Mouse (Mus musculus): Measurements from ENCODE around the gene Abhd16b. TPM values are rescaled to one million over a fixed set of nuclear protein-coding genes. Genes with fewer than 3 reads are reported as not detected.

Gene Abhd16b
- polyA plus RNA-seq, 1 experiment from 2014 or later: 0.20 TPM

- H3K27ac ChIP-seq (ENCODE audit: low read length): 0 out of 2 replicates have a peak overlapping the region, but pooled peaks have one; percentile 88
Measured at GRCm38 (mm10) chr2:181461536-181462100, 31.4 kb upstream of the Abhd16b start.

GRCm38 (mm10) chr2:181462604-181463003 lies 30.4 kb upstream of the Abhd16b start:
- WGBS: 96% methylated on average over 1 of the region's 1 CpGs
- Histone ChIP-seq H3K36me3 (ENCODE audit: insufficient read depth, low read length) (no peaks in the 10 kb centered on the region), H3K9ac (replicated peaks; ENCODE audit: low read length) (0 out of 2 replicates have a peak overlapping the region, but pooled peaks have one; percentile 15), H3K27ac (ENCODE audit: low read length) (no peak overlapping the region), H3K4me3 (ENCODE audit: low read length) (no peak overlapping the region), H3K4me1 (ENCODE audit: insufficient read depth, low read length) (peaks cover 30% of the 10 kb centered on the region), H3K27me3 (ENCODE audit: insufficient read depth, low read length) (no peaks in the 10 kb centered on the region), H3K4me2 (replicated peaks; ENCODE audit: low read depth, low read length) (peak overlapping the region; percentile 22; the same call in 1 of the 2 replicates), H3K9me3 (ENCODE audit: low read length) (no peaks in the 10 kb centered on the region)
- ATAC-seq (ENCODE audit: low FRiP score, low TSS enrichment): no peak

More at GRCm38 (mm10) chr2:181461536-181462100, 31.4 kb upstream of the Abhd16b start:
- ATAC-seq (ENCODE audit: low FRiP score, low TSS enrichment): no peak
- Histone ChIP-seq H3K27me3 (ENCODE audit: insufficient read depth, low read length) (no peaks in the 10 kb centered on the region; the same call in 1 of the 2 replicates), H3K9me3 (ENCODE audit: low read length) (no peaks in the 10 kb centered on the region), H3K4me3 (ENCODE audit: low read length) (no peak overlapping the region), H3K4me2 (replicated peaks; ENCODE audit: low read depth, low read length) (no peak overlapping the region), H3K4me1 (ENCODE audit: insufficient read depth, low read length) (peaks cover 38% of the 10 kb centered on the region), H3K36me3 (ENCODE audit: insufficient read depth, low read length) (no peaks in the 10 kb centered on the region), H3K9ac (replicated peaks; ENCODE audit: low read length) (no peak overlapping the region)
- 97% methylated on average over 1 of the region's 1 CpGs for WGBS

DNA sequence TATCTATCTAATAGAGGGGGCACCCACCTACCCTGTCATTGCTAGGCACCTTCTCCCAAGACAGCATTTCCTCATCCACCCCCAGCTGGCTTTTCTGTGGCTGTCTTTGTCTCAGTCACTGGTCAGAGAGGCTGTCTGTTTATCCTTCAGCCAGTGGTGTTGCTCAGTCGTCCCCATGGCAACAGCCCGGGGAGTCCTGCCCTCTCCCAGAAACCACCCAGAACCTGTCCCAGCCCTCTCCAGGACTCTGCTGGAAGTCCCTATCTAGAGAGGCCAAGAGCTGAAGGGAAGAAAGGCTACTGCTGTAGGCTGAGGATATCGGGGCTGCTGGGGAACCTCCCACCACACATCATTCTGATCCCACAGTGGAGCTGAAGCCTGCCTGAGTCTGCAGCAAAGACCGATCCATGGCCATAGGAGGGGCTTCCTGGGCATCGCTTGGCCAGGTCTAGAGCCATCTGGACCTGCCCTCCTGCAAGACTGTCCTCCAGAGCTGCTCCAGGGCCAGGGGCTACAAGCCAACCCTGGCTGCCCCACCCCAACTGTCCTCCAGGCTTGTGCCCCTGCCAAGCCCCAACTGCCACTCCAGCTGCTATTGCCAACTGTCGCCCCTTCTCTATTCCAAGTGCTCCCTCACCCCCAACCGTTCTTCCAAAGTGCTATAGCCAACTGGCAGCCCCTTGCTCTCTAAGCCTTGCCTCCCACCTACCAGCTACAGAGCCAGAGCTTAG lies 29.8 kb upstream of the Abhd16b start:
- H3K4me3 ChIP-seq (ENCODE audit: low read length): no peak overlapping the region
- ATAC-seq (ENCODE audit: low FRiP score, low TSS enrichment): peak; percentile 33
- no peaks in the 10 kb centered on the region for H3K9me3 ChIP-seq (ENCODE audit: low read length)
- H3K36me3 ChIP-seq (ENCODE audit: insufficient read depth, low read length): no peaks in the 10 kb centered on the region
- peaks cover 29% of the 10 kb centered on the region for H3K4me1 ChIP-seq (ENCODE audit: insufficient read depth, low read length)
- H3K4me2 ChIP-seq (replicated peaks; ENCODE audit: low read depth, low read length): peak overlapping the region; percentile 22; the same call in 1 of the 2 replicates
- 37% methylated on average over 7 of the region's 7 CpGs for WGBS
- no peak overlapping the region for H3K27ac ChIP-seq (ENCODE audit: low read length)
- no peaks in the 10 kb centered on the region for H3K27me3 ChIP-seq (ENCODE audit: insufficient read depth, low read length)
- H3K9ac ChIP-seq (replicated peaks; ENCODE audit: low read length): 0 out of 2 replicates have a peak overlapping the region, but pooled peaks have one; percentile 15

GRCm38 (mm10) chr2:181465423-181465822 lies 27.6 kb upstream of the Abhd16b start:
- Histone ChIP-seq H3K4me2 (replicated peaks; ENCODE audit: low read depth, low read length) (no peak overlapping the region), H3K9ac (replicated peaks; ENCODE audit: low read length) (no peak overlapping the region), H3K9me3 (ENCODE audit: low read length) (no peaks in the 10 kb centered on the region), H3K27me3 (ENCODE audit: insufficient read depth, low read length) (no peaks in the 10 kb centered on the region), H3K36me3 (ENCODE audit: insufficient read depth, low read length) (no peaks in the 10 kb centered on the region), H3K4me1 (ENCODE audit: insufficient read depth, low read length) (peaks cover 20% of the 10 kb centered on the region), H3K27ac (ENCODE audit: low read length) (no peak overlapping the region), H3K4me3 (ENCODE audit: low read length) (no peak overlapping the region)
- WGBS: 54% methylated on average over 3 of the region's 3 CpGs
- no peak for ATAC-seq (ENCODE audit: low FRiP score, low TSS enrichment)

GRCm38 (mm10) chr2:181470285-181470684 lies 22.7 kb upstream of the Abhd16b start:
- Histone ChIP-seq H3K36me3 (ENCODE audit: insufficient read depth, low read length) (no peaks in the 10 kb centered on the region), H3K4me1 (ENCODE audit: insufficient read depth, low read length) (peaks cover 9% of the 10 kb centered on the region; the same call in 1 of the 2 replicates), H3K9ac (replicated peaks; ENCODE audit: low read length) (no peak overlapping the region), H3K4me2 (replicated peaks; ENCODE audit: low read depth, low read length) (no peak overlapping the region), H3K27me3 (ENCODE audit: insufficient read depth, low read length) (no peaks in the 10 kb centered on the region), H3K27ac (ENCODE audit: low read length) (peak overlapping the region; percentile 63; the same call in 1 of the 2 replicates), H3K4me3 (ENCODE audit: low read length) (no peak overlapping the region), H3K9me3 (ENCODE audit: low read length) (no peaks in the 10 kb centered on the region)
- ATAC-seq (ENCODE audit: low FRiP score, low TSS enrichment): no peak
- 66% methylated on average over 2 of the region's 2 CpGs for whole genome bisulfite sequencing

DNA sequence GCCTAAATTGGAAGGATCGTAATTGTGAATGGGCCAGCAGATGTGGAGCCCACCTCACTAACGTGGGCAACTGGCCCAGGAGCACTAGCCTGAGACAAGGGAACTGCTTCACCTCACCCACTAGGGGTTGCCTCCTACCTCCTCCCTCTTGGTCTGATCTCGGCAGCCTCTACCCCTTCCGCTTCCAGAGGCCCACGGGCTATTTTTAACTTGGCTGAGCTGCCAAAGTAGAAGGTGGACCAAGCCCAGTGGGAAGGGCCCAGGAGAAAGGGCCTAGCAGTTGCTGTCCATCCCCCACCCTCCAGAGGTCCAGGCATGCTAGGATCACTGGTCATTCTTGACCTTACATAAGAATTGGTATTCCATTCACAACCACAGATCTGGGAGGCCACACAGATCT lies 21.8 kb upstream of the Abhd16b start:
- H3K9me3 ChIP-seq (ENCODE audit: low read length): no peaks in the 10 kb centered on the region

DNA sequence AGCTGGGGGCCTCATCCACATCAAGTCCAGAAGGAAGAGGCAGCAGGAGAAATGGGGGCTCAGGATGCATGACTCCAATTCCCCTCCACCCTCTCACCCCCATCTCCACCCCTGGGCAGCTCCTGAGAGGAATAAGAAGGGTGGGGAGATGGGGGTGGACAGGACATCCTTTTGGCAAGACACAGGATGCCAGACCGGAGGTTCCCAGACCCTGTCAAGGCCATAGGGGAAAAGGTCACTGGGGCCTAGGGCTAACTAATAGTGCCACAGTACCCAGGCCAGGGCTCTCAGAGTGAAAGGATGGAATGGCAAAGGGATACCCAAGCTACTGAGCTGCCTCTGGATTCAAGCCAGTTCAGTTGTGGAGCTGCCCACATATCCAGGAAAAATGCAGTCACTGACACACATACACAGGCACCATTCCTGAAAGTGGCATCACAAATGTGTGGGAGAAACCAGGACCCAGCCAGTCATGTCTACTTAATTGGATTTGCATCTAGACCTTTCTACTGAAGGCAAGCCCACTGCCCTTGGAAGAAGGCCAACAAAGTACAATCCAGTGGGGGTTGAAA lies 20.7 kb upstream of the Abhd16b start:
- no peak overlapping the region for H3K9ac ChIP-seq (replicated peaks; ENCODE audit: low read length)
- H3K27ac ChIP-seq (ENCODE audit: low read length): peak overlapping the region; percentile 8; the same call in 1 of the 2 replicates
- no peak for ATAC-seq (ENCODE audit: low FRiP score, low TSS enrichment)
- 53% methylated on average over 1 of the region's 1 CpGs for whole genome bisulfite sequencing
- no peaks in the 10 kb centered on the region for H3K36me3 ChIP-seq (ENCODE audit: insufficient read depth, low read length)
- peaks cover 9% of the 10 kb centered on the region; the same call in 1 of the 2 replicates for H3K4me1 ChIP-seq (ENCODE audit: insufficient read depth, low read length)
- H3K27me3 ChIP-seq (ENCODE audit: insufficient read depth, low read length): no peaks in the 10 kb centered on the region
- no peak overlapping the region for H3K4me3 ChIP-seq (ENCODE audit: low read length)
- H3K4me2 ChIP-seq (replicated peaks; ENCODE audit: low read depth, low read length): no peak overlapping the region
- H3K9me3 ChIP-seq (ENCODE audit: low read length): no peaks in the 10 kb centered on the region

More for the DNA sequence above, 21.8 kb upstream of the Abhd16b start:
- Histone ChIP-seq H3K4me2 (replicated peaks; ENCODE audit: low read depth, low read length) (no peak overlapping the region), H3K27ac (ENCODE audit: low read length) (peak overlapping the region; percentile 63; the same call in 1 of the 2 replicates), H3K27me3 (ENCODE audit: insufficient read depth, low read length) (no peaks in the 10 kb centered on the region), H3K36me3 (ENCODE audit: insufficient read depth, low read length) (no peaks in the 10 kb centered on the region), H3K4me1 (ENCODE audit: insufficient read depth, low read length) (peaks cover 9% of the 10 kb centered on the region; the same call in 1 of the 2 replicates), H3K9ac (replicated peaks; ENCODE audit: low read length) (no peak overlapping the region), H3K4me3 (ENCODE audit: low read length) (no peak overlapping the region)
- WGBS: 30% methylated on average over 5 of the region's 5 CpGs
- peak; percentile 71 for ATAC-seq (ENCODE audit: low FRiP score, low TSS enrichment)

- H3K4me1 ChIP-seq (ENCODE audit: insufficient read depth, low read length): peaks cover 42% of the 10 kb centered on the region
- H3K9ac ChIP-seq (replicated peaks; ENCODE audit: low read length): no peak overlapping the region
Measured at GRCm38 (mm10) chr2:181483120-181483519, 9.9 kb upstream of the Abhd16b start.

GRCm38 (mm10) chr2:181483562-181484318 lies 9.3 kb upstream of the Abhd16b start:
- peaks cover 49% of the 10 kb centered on the region for H3K4me1 ChIP-seq (ENCODE audit: insufficient read depth, low read length)
- ATAC-seq (ENCODE audit: low FRiP score, low TSS enrichment): no peak
- WGBS: 26% methylated on average over 7 of the region's 7 CpGs
- peak overlapping the region; percentile 63 for H3K27ac ChIP-seq (ENCODE audit: low read length)
- H3K36me3 ChIP-seq (ENCODE audit: insufficient read depth, low read length): no peaks in the 10 kb centered on the region
- H3K27me3 ChIP-seq (ENCODE audit: insufficient read depth, low read length): no peaks in the 10 kb centered on the region
- H3K9me3 ChIP-seq (ENCODE audit: low read length): no peaks in the 10 kb centered on the region
- no peak overlapping the region for H3K4me3 ChIP-seq (ENCODE audit: low read length)
- H3K4me2 ChIP-seq (replicated peaks; ENCODE audit: low read depth, low read length): peak overlapping the region; percentile 25; the same call in 1 of the 2 replicates
- H3K9ac ChIP-seq (replicated peaks; ENCODE audit: low read length): peak overlapping the region; percentile 45; the same call in 1 of the 2 replicates

More at GRCm38 (mm10) chr2:181483120-181483519, 9.9 kb upstream of the Abhd16b start:
- 49% methylated on average over 2 of the region's 2 CpGs for WGBS
- Histone ChIP-seq H3K36me3 (ENCODE audit: insufficient read depth, low read length) (no peaks in the 10 kb centered on the region), H3K27me3 (ENCODE audit: insufficient read depth, low read length) (no peaks in the 10 kb centered on the region), H3K9me3 (ENCODE audit: low read length) (no peaks in the 10 kb centered on the region), H3K4me3 (ENCODE audit: low read length) (no peak overlapping the region), H3K27ac (ENCODE audit: low read length) (peak overlapping the region; percentile 63), H3K4me2 (replicated peaks; ENCODE audit: low read depth, low read length) (0 out of 2 replicates have a peak overlapping the region, but pooled peaks have one; percentile 25)
- no peak for ATAC-seq (ENCODE audit: low FRiP score, low TSS enrichment)
